Mouse (Mus musculus) C2C12 (cell line): ENCODE data around the gene Man2a2.

ENCODE experiments used
- CTCF ChIP-seq: IDR thresholded peaks from one replicate; pipeline ENCODE4 v1.5.1; 2011; ENCODE audit not compliant: control insufficient read depth, insufficient read depth, insufficient read length
- FOSL1 ChIP-seq: IDR thresholded peaks from one replicate; pipeline ENCODE4 v1.8.0; 2011; ENCODE audit warnings: mild to moderate bottlenecking, low read length; ENCODE audit not compliant: poor library complexity, insufficient read depth, severe bottlenecking
- MYOG ChIP-seq: IDR thresholded peaks from one replicate; pipeline ENCODE4 v1.6.1; 2011; ENCODE audit not compliant: control insufficient read depth, insufficient read length; ENCODE audit errors: extremely low read depth
- USF1 ChIP-seq: IDR thresholded peaks from one replicate; pipeline ENCODE4 v1.6.1; 2011; ENCODE audit warnings: low read depth, mild to moderate bottlenecking, control low read depth, moderate library complexity

GRCm38 (mm10) chr7:80376192-80376591, 5.0 kb upstream of the Man2a2 start:
- TF ChIP-seq CTCF (no peak), MYOG (no peak), USF1 (no peak), FOSL1 (no peak)
